Mouse (Mus musculus): ENCODE measurements at regions not wholly inside any gene's neighbourhood (a gene's known extent, or its start where the extent isn't known, plus 50 kb on each side); places are given as distances from the start of the nearest gene placed in this dataset.

GRCm38 (mm10) chr1:35527750-35528476, 540.3 kb upstream of the Hs6st1 start:
- TF ChIP-seq EP300 (optimal IDR thresholded peaks at IDR 0.05) (no peak), CTCF (IDR thresholded peaks at IDR 0.05; ENCODE audit: low read depth) (no peak)

Measured in stomach, postnatal 0 days (tissue).